Mouse (Mus musculus) layer of hippocampus, adult 9-11 months (tissue): ENCODE measurements around the gene Klhl23.
A peak's percentile ranks its signal among the peaks of the same experiment; 100 is the strongest.

ENCODE experiments used
- DNase-seq: peaks from one replicate; pipeline ENCODE4 v3.0.0; 2022

The Klhl23 gene

DNA sequence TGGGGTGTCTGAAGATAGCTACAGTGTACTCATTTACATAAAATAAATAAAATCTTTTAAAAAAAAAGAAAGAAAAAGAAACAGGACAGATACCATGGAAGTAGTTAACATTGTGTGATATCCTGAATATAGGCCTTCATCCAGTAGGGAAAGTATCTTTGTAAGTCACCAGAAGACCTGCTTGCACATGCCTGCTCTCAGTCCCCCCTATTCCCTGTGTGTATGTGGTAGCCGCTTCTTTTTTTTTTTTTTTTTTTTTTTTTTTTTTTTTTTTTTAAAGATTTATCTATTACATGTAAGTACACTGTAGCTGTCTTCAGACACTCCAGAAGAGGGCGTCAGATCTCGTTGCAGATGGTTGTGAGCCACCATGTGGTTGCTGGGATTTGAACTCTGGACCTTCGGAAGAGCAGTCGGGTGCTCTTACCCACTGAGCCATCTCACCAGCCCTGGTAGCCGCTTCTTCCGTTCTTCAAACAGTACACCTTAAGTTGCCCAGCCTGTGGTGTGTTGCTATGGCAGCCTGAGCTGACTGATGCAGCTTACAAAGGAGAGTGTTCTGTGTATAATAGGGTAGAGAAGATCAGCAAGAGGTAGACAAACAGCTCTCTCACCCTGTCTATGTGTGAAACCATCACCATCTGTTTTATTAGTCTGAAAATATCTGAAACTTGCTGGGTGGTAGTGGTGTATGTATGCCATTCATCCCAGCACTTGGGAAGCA lies 15.7 kb downstream of the Klhl23 start:
- DNase-seq: no peak

DNA sequence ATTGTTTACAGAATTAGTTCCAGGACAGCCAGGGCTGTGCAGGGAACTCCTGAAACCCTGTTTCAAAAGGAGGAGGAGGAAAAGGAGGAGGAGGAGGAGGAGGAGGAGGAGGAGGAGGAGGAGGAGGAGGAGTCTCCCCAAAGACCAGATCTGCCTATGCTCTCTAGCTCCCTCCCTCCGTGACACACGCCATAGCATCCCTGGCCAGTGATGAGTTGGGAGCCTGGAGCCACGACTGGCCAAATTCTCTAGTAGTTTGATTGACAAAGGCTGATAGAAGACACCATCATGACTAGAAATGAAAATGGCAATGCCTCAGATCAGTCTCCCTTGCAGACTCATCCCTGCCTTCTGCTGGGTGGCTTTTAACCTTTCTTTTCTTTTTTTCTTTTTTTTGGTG lies 16.3 kb downstream of the Klhl23 start:
- no peak for DNase-seq

DNA sequence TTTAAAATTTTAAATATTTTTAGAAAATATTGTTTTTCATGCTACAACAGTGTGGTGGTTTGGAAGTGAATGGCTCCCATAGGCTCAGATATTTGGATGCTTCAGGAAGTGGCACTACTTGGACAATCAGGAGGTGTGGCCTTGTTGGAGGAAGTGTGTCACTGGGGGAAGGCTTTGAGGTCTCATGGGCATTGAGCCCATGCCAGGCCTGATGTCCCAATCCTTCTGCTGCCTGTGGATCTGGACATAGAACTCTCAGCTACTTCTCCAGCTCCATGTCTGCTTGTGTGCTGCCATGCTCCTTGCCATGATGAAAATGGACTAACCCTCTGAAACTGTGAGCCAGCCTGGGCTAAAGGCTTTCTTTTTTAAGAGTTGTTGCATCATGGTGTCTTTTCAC lies 17.0 kb downstream of the Klhl23 start:
- DNase-seq: no peak

DNA sequence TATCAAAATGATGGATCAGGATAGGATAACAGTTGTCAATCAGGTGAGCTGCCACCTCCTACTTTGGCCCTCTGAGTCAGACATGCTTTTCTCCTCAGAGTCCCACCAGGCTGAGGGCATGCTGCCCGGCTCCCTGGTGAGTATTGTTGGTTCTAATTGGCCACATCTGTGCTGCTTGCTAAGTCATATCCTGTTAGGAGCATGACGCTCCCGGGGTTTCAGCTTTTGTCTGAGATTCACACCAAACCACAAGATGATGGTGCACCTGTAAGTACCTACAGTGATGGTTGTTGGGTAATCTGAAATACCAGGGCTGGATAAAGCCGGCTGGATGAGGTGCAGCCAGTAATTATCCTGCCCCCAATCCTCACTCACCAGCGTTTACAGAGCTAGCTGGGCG lies 18.5 kb downstream of the Klhl23 start:
- DNase-seq: no peak

DNA sequence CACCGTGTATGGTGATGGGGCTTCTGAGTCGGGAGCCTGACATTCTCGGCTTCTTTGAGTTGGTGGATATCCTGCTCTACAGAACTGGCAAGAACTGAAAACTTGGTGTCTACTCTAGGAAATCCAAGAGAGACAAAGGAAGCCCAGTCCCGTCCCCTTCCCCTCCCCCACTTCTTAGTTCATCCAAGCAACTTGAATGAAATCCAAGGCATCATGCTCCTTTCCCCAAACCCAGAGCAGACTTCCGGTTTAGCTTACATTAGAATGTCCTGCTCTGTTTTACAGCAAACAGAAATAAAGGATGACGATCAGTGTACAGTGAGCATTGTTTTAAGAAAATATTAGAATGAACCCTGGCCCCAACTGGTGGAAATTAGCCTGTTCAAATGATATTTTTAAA lies 27.5 kb downstream of the Klhl23 start:
- no peak for DNase-seq

DNA sequence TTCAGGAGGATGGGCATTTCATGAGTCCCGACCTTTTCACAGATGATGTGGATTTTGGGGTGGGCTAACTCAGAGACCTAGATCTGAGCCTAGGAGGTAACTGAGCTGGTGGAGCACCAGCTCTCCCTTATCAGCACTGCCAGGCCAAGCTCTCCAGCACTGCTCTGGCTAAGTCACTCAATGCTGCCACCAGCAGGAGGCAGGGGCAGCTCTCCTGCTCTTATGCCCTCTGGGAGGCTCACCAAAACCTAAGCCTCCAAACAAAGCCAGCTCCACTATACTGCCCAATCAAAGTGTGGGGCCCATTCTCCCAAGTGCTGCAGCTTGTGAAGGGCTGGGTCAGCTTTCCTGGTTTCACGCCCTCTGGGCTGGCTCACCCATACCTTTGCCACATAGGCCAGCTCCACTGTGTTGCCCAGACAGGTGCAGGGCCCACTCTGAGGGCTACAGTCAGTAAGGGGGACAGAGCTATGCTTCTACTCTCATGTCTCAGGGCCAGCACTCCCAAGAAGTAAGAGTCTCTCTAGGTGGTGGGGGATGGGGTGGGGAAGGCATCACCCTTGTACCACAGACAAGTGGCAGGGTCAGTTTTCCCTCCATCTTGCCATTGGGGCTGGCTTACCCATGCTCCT lies 29.8 kb downstream of the Klhl23 start:
- no peak for DNase-seq

DNA sequence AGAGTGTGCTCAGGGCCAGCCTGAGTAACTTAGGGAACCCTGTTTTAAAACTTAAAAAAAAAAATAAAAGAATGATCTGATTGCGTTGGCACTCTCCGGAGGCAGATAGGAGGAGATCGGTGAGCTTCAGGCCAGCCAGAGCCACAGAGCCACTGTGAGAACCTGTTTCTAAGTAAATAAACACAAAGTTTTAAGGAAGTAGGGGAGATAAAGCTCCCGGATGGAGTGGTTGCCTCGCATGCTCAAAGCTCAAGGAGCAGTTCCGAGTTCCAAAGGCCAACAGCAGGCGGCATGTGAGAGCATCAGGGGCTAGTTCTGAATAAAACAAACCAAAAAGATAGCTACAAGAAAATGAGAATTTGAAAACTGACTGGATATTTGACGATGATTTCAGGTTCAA lies 34.6 kb downstream of the Klhl23 start:
- no peak for DNase-seq

DNA sequence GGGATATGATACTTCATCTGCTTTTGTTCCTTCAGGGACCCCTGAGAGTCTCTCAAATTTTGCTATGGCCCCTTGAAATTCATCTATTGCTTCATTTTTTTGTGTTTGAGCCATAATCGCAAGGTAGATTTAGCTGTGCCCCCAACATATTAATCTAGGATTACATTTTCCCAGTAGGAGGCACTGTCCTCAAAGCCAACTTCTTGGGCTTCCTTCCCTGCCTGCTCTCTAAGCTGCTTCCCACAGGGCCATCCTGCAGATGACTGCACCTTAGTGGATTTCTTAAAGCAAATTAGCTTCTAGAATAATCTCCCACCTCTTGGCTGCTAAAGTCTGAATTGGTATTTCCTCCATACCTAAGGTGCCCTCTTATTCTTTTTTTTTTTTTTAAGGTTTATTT lies 36.1 kb downstream of the Klhl23 start:
- no peak for DNase-seq

DNA sequence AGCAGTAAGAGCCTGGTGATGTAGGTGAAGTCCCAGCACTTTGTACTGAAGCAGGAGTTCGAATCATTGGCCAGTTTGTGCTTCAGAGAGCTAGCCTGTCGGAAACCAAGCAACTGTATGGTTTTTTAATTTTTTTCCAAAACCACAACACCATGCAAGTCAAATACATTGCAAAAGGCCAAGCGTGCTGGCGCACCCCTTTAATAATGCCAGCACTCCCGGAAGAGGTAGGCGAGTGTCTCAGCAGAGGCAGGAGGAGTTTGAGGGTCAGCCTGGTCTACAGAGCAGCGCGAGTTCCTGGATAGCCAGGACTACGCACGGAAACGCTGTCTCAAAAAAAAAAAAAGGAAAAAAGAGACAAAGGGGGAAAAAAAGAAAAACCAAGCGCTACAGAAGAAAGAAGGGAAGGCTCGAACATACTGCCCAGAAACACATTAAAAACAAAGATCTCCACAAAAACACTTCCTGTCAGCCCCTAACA lies 39.3 kb downstream of the Klhl23 start:
- no peak for DNase-seq

DNA sequence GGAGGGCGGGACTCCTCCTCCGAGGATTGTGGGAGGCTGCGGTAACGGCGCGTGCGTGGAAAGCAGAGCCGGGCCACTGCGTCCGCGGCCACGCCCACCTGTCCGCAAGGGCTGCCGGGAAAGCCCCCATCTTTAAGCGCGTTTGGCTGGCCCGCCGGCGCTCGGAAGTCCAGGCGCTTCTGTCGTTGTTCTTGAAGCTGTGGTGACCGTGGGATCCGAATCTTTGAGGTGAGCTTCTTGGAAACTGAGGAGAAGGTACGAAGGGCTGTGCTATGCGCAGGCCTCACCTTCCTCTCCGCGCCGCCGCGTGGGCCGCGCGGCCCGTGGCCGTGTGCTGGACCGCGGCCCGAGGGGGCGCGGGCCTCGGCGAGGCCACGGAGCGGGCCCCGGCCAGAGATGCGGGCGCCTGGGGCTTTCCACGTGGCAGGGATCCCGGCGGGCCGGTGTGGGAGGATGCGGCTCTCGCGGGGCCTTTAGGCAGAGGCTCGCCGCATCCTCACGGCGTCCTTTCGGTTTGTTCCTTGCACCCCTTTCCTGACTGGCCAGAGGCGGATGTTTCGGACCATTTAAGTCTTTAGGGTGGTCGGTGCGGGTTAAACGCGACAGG lies 39.8 kb downstream of the Klhl23 start, which contains the start of gene Ssb:
TSS of gene Ssb (plus strand) at position 78 of the 607 bp plus-strand sequence.
- DNase-seq: peak; percentile 94

DNA sequence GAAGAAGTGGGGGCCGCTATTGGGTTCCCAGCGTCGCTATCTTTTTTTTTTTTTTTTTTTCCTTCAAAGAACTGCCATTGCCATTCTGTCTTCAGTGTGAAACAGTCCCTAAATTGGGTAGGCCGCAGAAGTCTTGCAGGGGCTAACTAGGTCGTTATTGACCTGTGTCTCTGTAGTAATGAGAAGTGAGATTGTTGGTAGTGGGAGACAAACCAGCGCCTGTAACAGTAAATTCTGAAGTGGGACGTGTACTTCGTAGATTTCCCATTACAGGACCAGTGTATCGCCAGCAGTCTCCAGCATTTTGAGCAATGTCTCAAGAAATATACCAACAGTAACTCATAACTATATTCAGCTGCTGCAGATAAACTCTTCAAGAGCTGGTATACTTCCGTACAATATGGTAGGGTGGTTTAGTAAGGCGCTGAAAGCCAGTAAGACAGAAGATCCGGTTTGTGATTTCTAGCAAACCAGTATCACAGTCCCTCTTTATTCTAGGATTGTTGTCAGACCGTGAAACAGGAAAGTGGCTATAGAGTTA lies 40.4 kb downstream of the Klhl23 start:
- no peak for DNase-seq

DNA sequence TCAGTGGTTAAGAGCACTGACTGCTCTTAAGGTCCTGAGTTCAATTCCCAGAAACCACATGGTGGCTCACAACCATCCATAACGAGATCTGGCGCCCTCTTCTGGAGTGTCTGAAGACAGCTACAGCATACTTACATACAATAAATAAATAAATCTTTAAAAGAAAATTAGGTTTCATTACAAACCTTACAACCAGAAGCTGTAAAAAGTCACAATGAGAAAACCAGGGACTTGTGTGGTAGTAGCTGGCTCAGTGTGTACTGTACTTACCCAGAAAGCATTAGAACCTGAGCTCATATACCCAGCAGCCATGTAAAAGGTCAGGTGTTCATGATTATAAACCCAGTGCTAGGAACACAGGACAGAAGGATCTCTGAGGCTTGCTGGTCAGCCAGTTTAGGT lies 62.2 kb downstream of the Klhl23 start:
- DNase-seq: no peak

DNA sequence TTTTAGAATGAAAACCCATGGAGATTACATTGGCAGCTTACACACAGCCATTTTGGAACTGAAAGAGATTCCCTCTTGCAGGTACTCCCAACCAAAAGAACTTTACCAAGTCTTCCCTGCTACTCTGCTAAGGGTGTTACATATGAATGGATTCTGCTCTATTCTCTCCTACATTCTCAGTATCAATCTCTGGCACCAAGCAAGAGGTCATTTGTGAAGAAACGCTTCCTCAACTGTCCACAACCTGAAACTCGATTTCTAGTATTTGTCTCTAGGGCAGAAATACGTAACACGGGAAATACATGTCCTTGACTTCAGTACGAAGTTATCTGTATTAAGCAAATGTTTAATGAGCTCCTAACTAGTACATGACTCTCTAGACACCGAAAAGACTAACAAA lies 62.8 kb downstream of the Klhl23 start:
- no peak for DNase-seq

DNA sequence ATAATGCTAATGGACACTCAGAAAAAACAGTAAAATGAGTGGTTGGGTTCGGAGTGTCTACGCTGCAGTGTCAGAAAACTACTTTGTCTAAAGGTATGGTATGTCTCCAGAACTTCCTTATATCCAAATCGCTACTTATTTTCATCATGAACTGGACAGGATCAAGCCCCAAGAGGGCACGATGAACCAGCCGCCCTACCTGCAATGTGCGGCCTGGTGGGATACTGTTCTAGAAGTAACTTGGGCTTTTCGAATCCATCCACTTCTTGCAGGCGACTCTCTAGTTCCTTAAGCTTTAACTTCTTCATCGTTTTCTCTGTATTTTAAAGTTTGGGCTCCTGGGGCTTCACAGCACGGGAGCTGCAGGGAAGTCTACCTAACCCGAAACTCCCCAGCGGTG lies 63.3 kb downstream of the Klhl23 start:
- no peak for DNase-seq

DNA sequence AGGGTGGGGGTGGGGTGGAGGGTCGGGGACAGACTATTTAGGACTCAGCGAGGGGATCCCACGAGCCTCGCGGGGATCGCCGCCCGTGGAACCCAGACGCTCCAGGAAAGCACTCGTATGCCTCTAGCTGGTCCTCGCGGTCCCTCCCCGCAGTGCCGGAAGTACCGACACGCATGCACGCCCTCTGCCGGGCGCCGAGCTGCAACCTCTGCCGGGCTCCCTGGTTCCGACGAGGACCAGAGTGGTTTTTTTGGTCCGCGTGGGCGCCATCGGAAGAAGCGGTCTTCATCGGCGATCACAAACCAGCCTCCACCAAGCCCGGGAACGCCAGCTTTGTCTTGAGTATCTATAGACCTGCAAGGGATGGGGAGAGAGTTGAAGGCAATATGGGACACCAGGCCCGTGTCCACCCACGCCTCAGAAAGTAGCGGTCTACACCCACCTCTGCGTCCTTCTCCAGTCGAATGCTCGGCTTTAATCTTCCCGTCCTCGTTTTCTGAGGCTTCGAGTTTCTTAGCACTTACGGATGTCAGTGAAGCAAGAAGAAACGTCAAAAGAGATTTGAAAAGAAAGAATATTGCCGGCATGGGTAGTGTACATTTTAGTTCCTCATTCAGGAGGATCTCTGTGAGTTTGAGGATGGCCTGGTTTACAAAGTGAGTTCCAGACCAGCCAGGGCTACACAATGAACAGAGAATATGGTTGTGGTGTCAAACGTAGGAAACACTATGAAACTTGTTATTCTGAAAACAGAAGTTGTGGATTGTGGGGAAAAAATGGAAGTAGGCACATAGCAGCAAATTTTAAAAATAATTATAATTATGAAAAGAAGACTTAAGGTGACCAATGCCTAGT lies 63.9 kb downstream of the Klhl23 start, which contains the start of gene Mettl5:
TSS of gene Mettl5 (minus strand) at position 165 of the 855 bp plus-strand sequence.
- DNase-seq: peak; percentile 90
